ENCODE assay signal across 41 mouse cellular contexts in the genomic region with DNA sequence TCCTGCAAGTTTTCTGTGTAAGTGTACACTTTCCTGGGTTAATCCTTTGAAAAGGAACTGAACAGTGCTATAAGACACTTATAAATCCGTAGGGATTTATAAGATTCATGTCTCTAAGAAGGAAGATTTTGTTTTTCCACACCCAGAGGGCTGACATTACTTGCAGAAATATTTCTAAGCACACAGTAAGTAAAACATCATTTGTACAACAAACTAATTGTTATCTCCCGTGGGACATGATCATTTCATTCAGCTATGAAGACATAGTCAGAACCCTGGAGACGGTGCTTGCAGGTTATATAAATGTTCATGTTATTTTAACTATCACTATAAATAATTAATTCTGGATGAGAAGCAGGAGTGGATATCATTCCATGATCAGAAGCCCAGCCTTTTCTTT. TPM values are rescaled to one million over a fixed set of nuclear protein-coding genes. Genes with fewer than 3 reads are reported as not detected.
"Had no signal": no experiment of that assay in that cellular context is flagged by ENCODE, and none has a peak within 500 bp of the region (broad histone marks: within the 10 kb centered on the region; RNA-seq: fewer than 3 reads in every experiment).

Gene Olfr791 (plus strand): TSS at position 301 of the 400 bp plus-strand sequence.

- H3K4me3 ChIP-seq: heart, embryonic 10.5 days; heart, embryonic 12.5 days; heart, embryonic 13.5 days; heart, embryonic 15.5 days; hindbrain, embryonic 10.5 days; hindbrain, embryonic 12.5 days; hindbrain, embryonic 13.5 days; hindbrain, embryonic 15.5 days; intestine, embryonic 15.5 days; kidney, embryonic 15.5 days; layer of hippocampus, adult 2 months had no signal

- H3K36me3 ChIP-seq: heart, embryonic 10.5 days; heart, embryonic 12.5 days; heart, embryonic 13.5 days; heart, embryonic 15.5 days; hindbrain, embryonic 10.5 days; hindbrain, embryonic 12.5 days; hindbrain, embryonic 13.5 days; hindbrain, embryonic 15.5 days; intestine, embryonic 15.5 days; kidney, embryonic 15.5 days had no signal

- H3K27me3 ChIP-seq: heart, embryonic 12.5 days; heart, embryonic 13.5 days; heart, embryonic 15.5 days; hindbrain, embryonic 12.5 days; hindbrain, embryonic 13.5 days; hindbrain, embryonic 15.5 days; intestine, embryonic 15.5 days; kidney, embryonic 15.5 days had no signal

- ATAC-seq: hindbrain, embryonic 16.5 days; hindbrain, postnatal 0 days; inflammation-experienced regulatory T-cells, adult 6 months; intestine, embryonic 15.5 days; intestine, embryonic 16.5 days; intestine, postnatal 0 days had no signal

- H3K4me1 ChIP-seq: heart, embryonic 10.5 days; heart, embryonic 12.5 days; heart, embryonic 13.5 days; heart, embryonic 15.5 days; hindbrain, embryonic 10.5 days; hindbrain, embryonic 12.5 days; hindbrain, embryonic 13.5 days; hindbrain, embryonic 15.5 days; intestine, embryonic 15.5 days; kidney, embryonic 15.5 days had no signal

- H3K9me3 ChIP-seq: heart, embryonic 10.5 days; heart, embryonic 12.5 days; heart, embryonic 13.5 days; heart, embryonic 15.5 days; hindbrain, embryonic 10.5 days; hindbrain, embryonic 12.5 days; hindbrain, embryonic 13.5 days; hindbrain, embryonic 15.5 days; intestine, embryonic 15.5 days; kidney, embryonic 15.5 days had no signal

RNA-seq across cellular contexts. Expression of gene Olfr791, which starts in this region (rescaled TPM):
- total RNA-seq: heart, postnatal 10 days; heart, postnatal 14 days; heart, postnatal 25 days; heart, postnatal 36 days; heart, postnatal 4 days; hematopoietic stem cell, adult 5-6 weeks; hindbrain, postnatal 0 days; layer of hippocampus, adult 18-20 months; layer of hippocampus, adult 2 months; layer of hippocampus, adult 8-10 months; layer of hippocampus, postnatal 10 days; layer of hippocampus, postnatal 14 days; layer of hippocampus, postnatal 25 days; layer of hippocampus, postnatal 36 days; left cerebral cortex, adult 18-20 months had no signal
- polyA plus RNA-seq: heart, embryonic 10.5 days; heart, embryonic 11.5 days; heart, embryonic 12.5 days; heart, embryonic 13.5 days; heart, embryonic 14.5 days; heart, embryonic 15.5 days; heart, embryonic 16.5 days; heart, postnatal 0 days; hindbrain, embryonic 10.5 days; hindbrain, embryonic 11.5 days; hindbrain, embryonic 12.5 days; hindbrain, embryonic 13.5 days; hindbrain, embryonic 14.5 days; hindbrain, embryonic 15.5 days; hindbrain, embryonic 16.5 days; hindbrain, postnatal 0 days; inflammation-experienced regulatory T-cells, adult 6 months; intestine, embryonic 14.5 days; intestine, embryonic 15.5 days; intestine, embryonic 16.5 days; intestine, postnatal 0 days; kidney, adult 2 months; kidney, embryonic 14.5 days; kidney, embryonic 15.5 days; kidney, embryonic 16.5 days; kidney, postnatal 0 days; large intestine, adult 2 months had no signal
